Comparison of ENCODE assay signal across 35 mouse cellular contexts in genomic region chr1:109929483-109930255, GRCm38 (mm10). TPM values are rescaled to one million over a fixed set of nuclear protein-coding genes. Genes with fewer than 3 reads are reported as not detected.
A peak's percentile ranks its signal among the peaks of the same experiment; 100 is the strongest.
DNase-seq lines count a peak whose midpoint lies in the region; ATAC-seq lines count a peak whose summit lies in the region.
"Had no signal": no experiment of that assay in that cellular context is flagged by ENCODE, and none has a peak within 500 bp of the region (broad histone marks: within the 10 kb centered on the region; RNA-seq: fewer than 3 reads in every experiment).

No protein-coding gene starts in this region.

- whole genome bisulfite sequencing in midbrain, embryonic 16.5 days = 81% methylated on average over 2 of the region's 2 CpGs
- 80% methylated on average over 2 of the region's 2 CpGs for WGBS in hindbrain, embryonic 12.5 days

- no peak overlapping the region for H3K27ac ChIP-seq in midbrain, embryonic 16.5 days (ENCODE audit: low read length)
- H3K27ac ChIP-seq in hindbrain, embryonic 12.5 days = no peak overlapping the region
- H3K27ac ChIP-seq: embryonic facial prominence, embryonic 13.5 days; forebrain, embryonic 10.5 days; heart, embryonic 10.5 days; hindbrain, embryonic 15.5 days; layer of hippocampus, adult 2 months; limb, embryonic 13.5 days; lung, embryonic 15.5 days; midbrain, embryonic 10.5 days; midbrain, embryonic 15.5 days had no signal

- ATAC-seq in midbrain, embryonic 16.5 days = no peak
- ATAC-seq in hindbrain, embryonic 12.5 days (ENCODE audit: low FRiP score) = no peak
- ATAC-seq: forebrain, embryonic 16.5 days; inflammation-experienced regulatory T-cells, adult 6 months; midbrain, embryonic 15.5 days had no signal

- no peaks in the 10 kb centered on the region for H3K4me1 ChIP-seq in midbrain, embryonic 16.5 days (ENCODE audit: control insufficient read depth, insufficient read depth, low read length)
- no peaks in the 10 kb centered on the region for H3K4me1 ChIP-seq in hindbrain, embryonic 12.5 days
- H3K4me1 ChIP-seq: embryonic facial prominence, embryonic 13.5 days; forebrain, embryonic 10.5 days; heart, embryonic 10.5 days; hindbrain, embryonic 15.5 days; limb, embryonic 13.5 days; lung, embryonic 15.5 days; midbrain, embryonic 10.5 days; midbrain, embryonic 15.5 days had no signal

- no peaks in the 10 kb centered on the region for H3K9me3 ChIP-seq in midbrain, embryonic 16.5 days (replicated peaks; ENCODE audit: control insufficient read depth, low read length, poor library complexity, severe bottlenecking)
- H3K9me3 ChIP-seq in hindbrain, embryonic 12.5 days (replicated peaks) = no peaks in the 10 kb centered on the region
- H3K9me3 ChIP-seq: embryonic facial prominence, embryonic 13.5 days; forebrain, embryonic 10.5 days; heart, embryonic 10.5 days; hindbrain, embryonic 15.5 days; limb, embryonic 13.5 days; lung, embryonic 15.5 days; midbrain, embryonic 10.5 days; midbrain, embryonic 15.5 days had no signal

- no peak overlapping the region for H3K4me2 ChIP-seq in midbrain, embryonic 16.5 days (ENCODE audit: low read length)
- H3K4me2 ChIP-seq in hindbrain, embryonic 12.5 days (replicated peaks) = no peak overlapping the region
- H3K4me2 ChIP-seq: embryonic facial prominence, embryonic 13.5 days; hindbrain, embryonic 15.5 days; limb, embryonic 13.5 days; liver, embryonic 11.5 days; lung, embryonic 15.5 days; midbrain, embryonic 15.5 days had no signal

- no peaks in the 10 kb centered on the region for H3K36me3 ChIP-seq in midbrain, embryonic 16.5 days (ENCODE audit: control insufficient read depth, insufficient read depth, low read length)
- no peaks in the 10 kb centered on the region for H3K36me3 ChIP-seq in hindbrain, embryonic 12.5 days
- H3K36me3 ChIP-seq: embryonic facial prominence, embryonic 13.5 days; forebrain, embryonic 10.5 days; heart, embryonic 10.5 days; hindbrain, embryonic 15.5 days; limb, embryonic 13.5 days; lung, embryonic 15.5 days; midbrain, embryonic 10.5 days; midbrain, embryonic 15.5 days had no signal

- no peaks in the 10 kb centered on the region for H3K27me3 ChIP-seq in midbrain, embryonic 16.5 days (ENCODE audit: control insufficient read depth, insufficient read depth, low read depth, low read length)
- no peaks in the 10 kb centered on the region for H3K27me3 ChIP-seq in hindbrain, embryonic 12.5 days
- H3K27me3 ChIP-seq: embryonic facial prominence, embryonic 13.5 days; hindbrain, embryonic 15.5 days; limb, embryonic 13.5 days; lung, embryonic 15.5 days; midbrain, embryonic 15.5 days had no signal

- H3K9ac ChIP-seq in midbrain, embryonic 16.5 days (ENCODE audit: low read depth, low read length) = no peak overlapping the region
- no peak overlapping the region for H3K9ac ChIP-seq in hindbrain, embryonic 12.5 days
- H3K9ac ChIP-seq: embryonic facial prominence, embryonic 13.5 days; hindbrain, embryonic 15.5 days; limb, embryonic 13.5 days; lung, embryonic 15.5 days; midbrain, embryonic 15.5 days had no signal

- H3K4me3 ChIP-seq in midbrain, embryonic 16.5 days (ENCODE audit: low read depth, low read length) = no peak overlapping the region
- H3K4me3 ChIP-seq in hindbrain, embryonic 12.5 days = no peak overlapping the region
- H3K4me3 ChIP-seq: embryonic facial prominence, embryonic 13.5 days; forebrain, embryonic 10.5 days; heart, embryonic 10.5 days; hindbrain, embryonic 15.5 days; layer of hippocampus, adult 2 months; limb, embryonic 13.5 days; lung, embryonic 15.5 days; midbrain, embryonic 10.5 days; midbrain, embryonic 15.5 days had no signal

- DNase-seq in layer of hippocampus, adult 9-11 months = peak; percentile 6
- DNase-seq in layer of hippocampus, postnatal 36 days = no peak
- peak; percentile 65 for DNase-seq in cerebellum, adult 11-12 months
- peak; percentile 52 for DNase-seq in cerebellum, adult 8-10 months
- peak; percentile 48 to 65 for DNase-seq in cerebellum, postnatal 25 days
- no peak for DNase-seq in gastrocnemius, postnatal 4 days (ENCODE audit: low spot score in 2 of 2)
- DNase-seq: adrenal gland, adult 2 months; B cell, adult 2 months; gastrocnemius, postnatal 10 days; heart, postnatal 4 days; kidney, adult 11 months; kidney, postnatal 36 days; thymus, postnatal 14 days had no signal

RNA-seq across cellular contexts. Expression of gene Cdh7, which starts 52.6 kb away (rescaled TPM):
- 1 to 10 TPM; 5.7 to 7.9 TPM for total RNA-seq in layer of hippocampus, postnatal 36 days (2021)
- polyA plus RNA-seq in midbrain, embryonic 16.5 days (2015; fragmentation: Nextera tagmentation; extraction: Ambion mirVana) = 17.9 and 24.3 TPM in 2 replicates
- total RNA-seq in gastrocnemius, postnatal 4 days (2021) = under 1 TPM; 0.10 to 0.47 TPM
- polyA plus RNA-seq in hindbrain, embryonic 12.5 days (2016; fragmentation: Nextera tagmentation; extraction: Ambion mirVana) = 4.7 and 5.0 TPM in 2 replicates
- total RNA-seq: common myeloid progenitor, adult 5-6 weeks; granulocyte monocyte progenitor cell, adult 5-6 weeks; heart, postnatal 4 days; megakaryocyte progenitor cell, adult 5-6 weeks; neutrophil, adult 5-6 weeks had no signal
- polyA plus RNA-seq: adrenal gland, adult 2 months; heart, embryonic 16.5 days; kidney, embryonic 14.5 days; liver, embryonic 16.5 days; lung, embryonic 15.5 days; urinary bladder, adult 2 months had no signal

Comparison
In these comparisons a context has a peak if more than half of its experiments do, and no peak if none do; other contexts are left out.
1. DNase-seq: peak in layer of hippocampus, adult 9-11 months (single experiment), cerebellum, adult 11-12 months (single experiment), cerebellum, adult 8-10 months (single experiment) and cerebellum, postnatal 25 days (2 of 2); none in layer of hippocampus, postnatal 36 days (0 of 2) and gastrocnemius, postnatal 4 days (0 of 2).
2. RNA of gene Cdh7, which starts 52.6 kb away (total RNA-seq): 5.7 to 7.9 TPM in layer of hippocampus, postnatal 36 days; 0.10 to 0.47 TPM in gastrocnemius, postnatal 4 days; every median in the first group is over 4 times any median in the second.